ENCODE assay signal across 21 mouse cellular contexts in the genomic region with DNA sequence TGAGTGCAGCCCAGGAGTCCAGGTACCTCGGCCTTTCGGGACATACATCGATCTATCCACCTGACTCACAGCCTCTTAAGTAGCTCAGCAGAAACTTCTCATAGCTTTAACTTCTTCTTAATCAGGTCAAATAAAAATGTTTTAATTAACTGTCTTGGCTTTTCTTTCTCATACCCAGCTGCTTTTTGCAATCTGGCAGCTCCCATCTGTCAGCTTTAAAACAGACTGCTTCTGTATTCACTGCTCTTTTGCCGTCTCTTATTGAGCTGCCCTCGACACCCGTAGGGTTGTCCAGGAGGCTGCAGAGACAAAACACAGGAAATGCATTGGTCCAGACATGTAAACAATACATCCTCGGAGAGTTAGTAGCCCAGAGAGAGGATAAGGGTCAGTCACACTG.
DNase-seq lines count a peak whose midpoint lies in the region; ATAC-seq and TF ChIP-seq lines count a peak whose summit lies in the region.
"Had no signal": no experiment of that assay in that cellular context is flagged by ENCODE, and none has a peak within 500 bp of the region (broad histone marks: within the 10 kb centered on the region; RNA-seq: fewer than 3 reads in every experiment).

No protein-coding gene starts in this region.

- ATAC-seq in cerebellum, adult (ENCODE audit: insufficient number of reproducible peaks, low FRiP score, low TSS enrichment) = 0 out of 2 replicates have a peak, but pooled peaks have one; percentile 45
- 0 out of 2 replicates have a peak, but pooled peaks have one; percentile 51 for ATAC-seq in hindbrain, embryonic 15.5 days (ENCODE audit: low FRiP score, low read depth)
- no peak for ATAC-seq in midbrain, postnatal 0 days (ENCODE audit: low FRiP score)
- no peak for ATAC-seq in midbrain, embryonic 14.5 days (ENCODE audit: low FRiP score, low TSS enrichment)
- ATAC-seq in intestine, postnatal 0 days = no peak
- ATAC-seq: inflammation-experienced regulatory T-cells, adult 6 months; midbrain, embryonic 16.5 days had no signal

- H3K9ac ChIP-seq in hindbrain, embryonic 15.5 days = no peak overlapping the region
- no peak overlapping the region for H3K9ac ChIP-seq in midbrain, postnatal 0 days (replicated peaks; ENCODE audit: low read length, poor library complexity, severe bottlenecking)
- no peak overlapping the region for H3K9ac ChIP-seq in midbrain, embryonic 14.5 days (replicated peaks; ENCODE audit: low read length)
- no peak overlapping the region for H3K9ac ChIP-seq in intestine, postnatal 0 days (ENCODE audit: low read depth, low read length)
- H3K9ac ChIP-seq: liver, embryonic 13.5 days had no signal

- H3K4me1 ChIP-seq in hindbrain, embryonic 15.5 days (replicated peaks) = peaks cover 13% of the 10 kb centered on the region
- no peaks in the 10 kb centered on the region for H3K4me1 ChIP-seq in hindbrain, embryonic 10.5 days (replicated peaks)
- no peaks in the 10 kb centered on the region for H3K4me1 ChIP-seq in midbrain, postnatal 0 days (ENCODE audit: insufficient read depth, low read length)
- H3K4me1 ChIP-seq in midbrain, embryonic 14.5 days (ENCODE audit: control insufficient read depth, insufficient read depth, low read length) = no peaks in the 10 kb centered on the region
- H3K4me1 ChIP-seq in intestine, postnatal 0 days (replicated peaks; ENCODE audit: control insufficient read depth, insufficient read depth, low read length) = no peaks in the 10 kb centered on the region
- H3K4me1 ChIP-seq: liver, embryonic 13.5 days had no signal

- TF ChIP-seq CTCF in midbrain, postnatal 0 days (IDR thresholded peaks at IDR 0.05) = no peak
- TF ChIP-seq CTCF in intestine, postnatal 0 days (IDR thresholded peaks at IDR 0.05; ENCODE audit: low read depth) = no peak

- no peak overlapping the region for H3K4me3 ChIP-seq in hindbrain, embryonic 15.5 days
- H3K4me3 ChIP-seq in hindbrain, embryonic 10.5 days = no peak overlapping the region
- no peak overlapping the region for H3K4me3 ChIP-seq in midbrain, postnatal 0 days (ENCODE audit: low read depth, low read length)
- no peak overlapping the region for H3K4me3 ChIP-seq in midbrain, embryonic 14.5 days (replicated peaks; ENCODE audit: low read depth, low read length)
- no peak overlapping the region for H3K4me3 ChIP-seq in intestine, postnatal 0 days (ENCODE audit: low read depth, low read length)
- H3K4me3 ChIP-seq: left cerebral cortex, adult 2 months; liver, embryonic 13.5 days had no signal

- no peak overlapping the region for H3K4me2 ChIP-seq in hindbrain, embryonic 15.5 days
- no peak overlapping the region for H3K4me2 ChIP-seq in midbrain, postnatal 0 days (ENCODE audit: low read depth, low read length, poor library complexity, severe bottlenecking)
- no peak overlapping the region for H3K4me2 ChIP-seq in midbrain, embryonic 14.5 days (ENCODE audit: low read length)
- H3K4me2 ChIP-seq in intestine, postnatal 0 days (replicated peaks; ENCODE audit: low read depth) = no peak overlapping the region
- H3K4me2 ChIP-seq: heart, embryonic 11.5 days; liver, embryonic 13.5 days had no signal

- H3K27ac ChIP-seq in hindbrain, embryonic 15.5 days (replicated peaks) = no peak overlapping the region
- no peak overlapping the region for H3K27ac ChIP-seq in hindbrain, embryonic 10.5 days
- H3K27ac ChIP-seq in midbrain, postnatal 0 days (ENCODE audit: low read depth, low read length) = no peak overlapping the region
- no peak overlapping the region for H3K27ac ChIP-seq in midbrain, embryonic 14.5 days (replicated peaks; ENCODE audit: low read depth, low read length)
- no peak overlapping the region for H3K27ac ChIP-seq in intestine, postnatal 0 days (ENCODE audit: low read depth, low read length)
- H3K27ac ChIP-seq: kidney, postnatal 0 days; left cerebral cortex, adult 2 months; liver, embryonic 13.5 days had no signal

- no peak for DNase-seq in cerebellum, adult 11 months
- DNase-seq in hindbrain, embryonic 10.5 days (ENCODE audit: low spot score) = no peak
- peak; percentile 11 for DNase-seq in midbrain, postnatal 0 days (ENCODE audit: low spot score)
- no peak for DNase-seq in midbrain, embryonic 14.5 days
- peak; percentile 22 for DNase-seq in lung, postnatal 36 days
- DNase-seq: adrenal gland, postnatal 10 days; cerebellum, adult 18-20 months; gastrocnemius, postnatal 10 days; kidney, adult 2 months; liver, embryonic 13.5 days; right cerebral cortex, adult 18-20 months; thymus, adult 18-20 months; thymus, postnatal 36 days had no signal

- WGBS in hindbrain, embryonic 15.5 days = 51% methylated on average over 7 of the region's 7 CpGs
- WGBS in hindbrain, embryonic 10.5 days = 62% methylated on average over 7 of the region's 7 CpGs
- WGBS in midbrain, postnatal 0 days = 60% methylated on average over 7 of the region's 7 CpGs
- WGBS in midbrain, embryonic 14.5 days = 62% methylated on average over 7 of the region's 7 CpGs
- 62% methylated on average over 7 of the region's 7 CpGs for WGBS in intestine, postnatal 0 days

- no peaks in the 10 kb centered on the region for H3K27me3 ChIP-seq in hindbrain, embryonic 15.5 days
- no peaks in the 10 kb centered on the region for H3K27me3 ChIP-seq in hindbrain, embryonic 10.5 days (ENCODE audit: insufficient read depth, poor library complexity, severe bottlenecking)
- no peaks in the 10 kb centered on the region for H3K27me3 ChIP-seq in midbrain, postnatal 0 days (ENCODE audit: insufficient read depth, low read length)
- no peaks in the 10 kb centered on the region for H3K27me3 ChIP-seq in midbrain, embryonic 14.5 days (ENCODE audit: control insufficient read depth, insufficient read depth, low read length)
- H3K27me3 ChIP-seq in intestine, postnatal 0 days (replicated peaks; ENCODE audit: control insufficient read depth, insufficient read depth, low read length) = no peaks in the 10 kb centered on the region
- H3K27me3 ChIP-seq: liver, embryonic 13.5 days had no signal

- H3K9me3 ChIP-seq in hindbrain, embryonic 15.5 days = no peaks in the 10 kb centered on the region
- H3K9me3 ChIP-seq in hindbrain, embryonic 10.5 days = no peaks in the 10 kb centered on the region
- no peaks in the 10 kb centered on the region for H3K9me3 ChIP-seq in midbrain, postnatal 0 days (ENCODE audit: low read length)
- no peaks in the 10 kb centered on the region for H3K9me3 ChIP-seq in midbrain, embryonic 14.5 days (ENCODE audit: control insufficient read depth, low read length)
- H3K9me3 ChIP-seq in intestine, postnatal 0 days (ENCODE audit: control insufficient read depth) = no peaks in the 10 kb centered on the region
- H3K9me3 ChIP-seq: liver, embryonic 13.5 days had no signal

- no peaks in the 10 kb centered on the region for H3K36me3 ChIP-seq in hindbrain, embryonic 15.5 days
- H3K36me3 ChIP-seq in hindbrain, embryonic 10.5 days = no peaks in the 10 kb centered on the region
- no peaks in the 10 kb centered on the region for H3K36me3 ChIP-seq in midbrain, postnatal 0 days (ENCODE audit: insufficient read depth, low read length)
- no peaks in the 10 kb centered on the region for H3K36me3 ChIP-seq in midbrain, embryonic 14.5 days (ENCODE audit: control insufficient read depth, insufficient read depth, low read length)
- no peaks in the 10 kb centered on the region for H3K36me3 ChIP-seq in intestine, postnatal 0 days (ENCODE audit: control insufficient read depth, insufficient read depth)
- H3K36me3 ChIP-seq: liver, embryonic 13.5 days had no signal

Comparison
In these comparisons a context has a peak if more than half of its experiments do, and no peak if none do; other contexts are left out.
1. DNase-seq: peak in midbrain, postnatal 0 days (single experiment) and lung, postnatal 36 days (single experiment); none in cerebellum, adult 11 months (single experiment), hindbrain, embryonic 10.5 days (single experiment) and midbrain, embryonic 14.5 days (single experiment).
2. ATAC-seq: peak in cerebellum, adult (single experiment) and hindbrain, embryonic 15.5 days (single experiment); none in midbrain, postnatal 0 days (single experiment), midbrain, embryonic 14.5 days (single experiment) and intestine, postnatal 0 days (single experiment).